Mouse (Mus musculus) heart, embryonic 11.5 days (tissue): ENCODE measurements around the gene Klrb1c. TPM values are rescaled to one million over a fixed set of nuclear protein-coding genes. Genes with fewer than 3 reads are reported as not detected.
"Not testable (repeated sequence)": the region's sequence is repeated elsewhere in the genome, so short reads cannot be mapped to it uniquely, and the experiment has no call there.

Source experiments
- ATAC-seq: fragments of 200-750 bp; cut with Nextera tagmentation; replicated peaks from 2 replicates; pipeline ENCODE4 v1.8.0; 2017; ENCODE audit warnings: moderate library complexity; ENCODE audit not compliant: insufficient number of reproducible peaks, low FRiP score, low TSS enrichment
- H3K27ac ChIP-seq: fragments of 300-500 bp; sonication (generic); 2 replicates; pipeline ENCODE4 v1.5.1; 2014; ENCODE audit warnings: mild to moderate bottlenecking, low read depth, low read length
- H3K27me3 ChIP-seq: fragments of 300-500 bp; sonication (generic); 2 replicates; pipeline ENCODE4 v1.6.1; 2014; ENCODE audit warnings: mild to moderate bottlenecking, low read length, mixed read lengths; ENCODE audit not compliant: control insufficient read depth, insufficient read depth
- H3K36me3 ChIP-seq: fragments of 300-500 bp; sonication (generic); 2 replicates; pipeline ENCODE4 v1.6.1; 2014; ENCODE audit warnings: mild to moderate bottlenecking, low read length, moderate library complexity, mixed read lengths; ENCODE audit not compliant: control insufficient read depth, insufficient read depth
- H3K4me1 ChIP-seq: fragments of 300-500 bp; sonication (generic); 2 replicates; pipeline ENCODE4 v1.6.1; 2014; ENCODE audit warnings: low read length; ENCODE audit not compliant: control insufficient read depth, insufficient read depth
- H3K4me2 ChIP-seq: fragments of 300-500 bp; sonication (generic); 2 replicates; pipeline ENCODE4 v1.6.1; 2014; ENCODE audit warnings: mild to moderate bottlenecking, moderate library complexity
- H3K4me3 ChIP-seq: fragments of 300-500 bp; sonication (generic); 2 replicates; pipeline ENCODE4 v1.5.1; 2014; ENCODE audit warnings: low read depth, low read length
- H3K9ac ChIP-seq: fragments of 300-500 bp; sonication (generic); 2 replicates; pipeline ENCODE4 v1.6.1; 2014; ENCODE audit warnings: mild to moderate bottlenecking, low read depth, low read length, moderate library complexity
- H3K9me3 ChIP-seq: fragments of 300-500 bp; sonication (generic); replicated peaks from 2 replicates; pipeline ENCODE4 v1.6.1; 2016; ENCODE audit warnings: low read length; ENCODE audit not compliant: control insufficient read depth
- WGBS: fragments of 180-500 bp; shearing (Covaris S2); extraction: QIAGEN DNeasy Blood & Tissue Kit; methylation state at CpG from one replicate; pipeline ENCODE4 v1.1.7; 2014; ENCODE audit not compliant: insufficient replicate concordance; 5-methylcytosine and 5-hydroxymethylcytosine counted together
- polyA plus RNA-seq: library from polyadenylated mRNA; unstranded; fragments of >200 nt; fragmentation: Nextera tagmentation; extraction: Ambion mirVana; gene quantifications from 2 replicates; pipeline ENCODE4 v1.2.1, GENCODE M21; 2014

Klrb1c gene
- polyA plus RNA-seq, 1 experiment from 2014 or later = not detected

GRCm38 (mm10) chr6:128826132-128826531, 37.1 kb upstream of the Klrb1c start, which contains the start of the genes Gm44511 and Klrb1b:
Gene Gm44511, minus strand, starts transcription at chr6:128826315.
Gene Klrb1b, minus strand, starts transcription at chr6:128826331.
- ATAC-seq = no peak
- Histone ChIP-seq H3K9ac (no peak within 1 kb of the TSS), H3K27ac (no peak within 1 kb of the TSS), H3K27me3 (no peaks in the 10 kb centered on the region; the same call in 1 of the 2 replicates), H3K36me3 (no peaks in the 10 kb centered on the region), H3K4me3 (no peak within 1 kb of the TSS), H3K4me2 (no peak within 1 kb of the TSS), H3K4me1 (no peaks in the 10 kb centered on the region), H3K9me3 (no peaks in the 10 kb centered on the region)
- WGBS = 82% methylated on average over 6 of the region's 6 CpGs

- Histone ChIP-seq H3K4me1 (no peaks in the 10 kb centered on the region), H3K9me3 (no peaks in the 10 kb centered on the region), H3K27me3 (no peaks in the 10 kb centered on the region), H3K36me3 (no peaks in the 10 kb centered on the region), H3K9ac (no peak overlapping the region), H3K4me2 (no peak overlapping the region), H3K27ac (no peak overlapping the region), H3K4me3 (no peak overlapping the region)
- no peak for ATAC-seq
- WGBS = 72% methylated on average over 4 of the region's 4 CpGs
These were observed 29.2 kb upstream of the Klrb1c start for GRCm38 (mm10) chr6:128818083-128818802.

- Histone ChIP-seq H3K4me1 (no peaks in the 10 kb centered on the region), H3K27ac (no peak overlapping the region), H3K4me2 (no peak overlapping the region), H3K36me3 (no peaks in the 10 kb centered on the region), H3K27me3 (no peaks in the 10 kb centered on the region), H3K9me3 (no peaks in the 10 kb centered on the region), H3K9ac (no peak overlapping the region), H3K4me3 (no peak overlapping the region)
- no peak for ATAC-seq
- WGBS = 82% methylated on average over 5 of the region's 5 CpGs
These were observed 19.5 kb upstream of the Klrb1c start for GRCm38 (mm10) chr6:128808532-128808931.

- Histone ChIP-seq H3K9me3 (no peaks in the 10 kb centered on the region), H3K4me1 (no peaks in the 10 kb centered on the region), H3K4me3 (no peak overlapping the region), H3K27me3 (no peaks in the 10 kb centered on the region), H3K36me3 (no peaks in the 10 kb centered on the region), H3K4me2 (no peak overlapping the region), H3K27ac (no peak overlapping the region), H3K9ac (no peak overlapping the region)
- ATAC-seq = no peak
- 71% methylated on average over 3 of the region's 3 CpGs for WGBS
These were observed 18.0 kb upstream of the Klrb1c start for GRCm38 (mm10) chr6:128807021-128807420.

GRCm38 (mm10) chr6:128804823-128805640, 16.0 kb upstream of the Klrb1c start:
- H3K36me3 ChIP-seq, H3K4me1 ChIP-seq, H3K4me2 ChIP-seq, H3K27me3 ChIP-seq, H3K9ac ChIP-seq, H3K9me3 ChIP-seq, H3K27ac ChIP-seq, ATAC-seq, H3K4me3 ChIP-seq: not testable (repeated sequence)
- WGBS = 68% methylated on average over 7 of the region's 7 CpGs

GRCm38 (mm10) chr6:128802999-128803857, 14.2 kb upstream of the Klrb1c start:
- H3K36me3 ChIP-seq = no peaks in the 10 kb centered on the region
- H3K27ac ChIP-seq = no peak overlapping the region
- no peak overlapping the region for H3K9ac ChIP-seq
- H3K4me1 ChIP-seq = no peaks in the 10 kb centered on the region
- no peaks in the 10 kb centered on the region for H3K27me3 ChIP-seq
- peak overlapping the region; percentile 75 for H3K4me2 ChIP-seq
- peak overlapping the region; percentile 53 for H3K4me3 ChIP-seq
- ATAC-seq = peak; percentile 90
- WGBS = 8% methylated on average over 26 of the region's 26 CpGs
- H3K9me3 ChIP-seq = no peaks in the 10 kb centered on the region

GRCm38 (mm10) chr6:128802557-128802956, 13.5 kb upstream of the Klrb1c start:
- peak; percentile 7; the same call in 1 of the 2 replicates for ATAC-seq
- 0 out of 2 replicates have a peak, but pooled peaks cover 3% of the 10 kb centered on the region for H3K4me1 ChIP-seq
- H3K27me3 ChIP-seq = no peaks in the 10 kb centered on the region
- WGBS = 17% methylated on average over 10 of the region's 10 CpGs
- peak overlapping the region; percentile 29; the same call in 1 of the 2 replicates for H3K27ac ChIP-seq
- H3K4me2 ChIP-seq = peak overlapping the region; percentile 75
- peak overlapping the region; percentile 67 for H3K9ac ChIP-seq
- peak overlapping the region; percentile 53 for H3K4me3 ChIP-seq
- H3K36me3 ChIP-seq = no peaks in the 10 kb centered on the region
- H3K9me3 ChIP-seq = no peaks in the 10 kb centered on the region

GRCm38 (mm10) chr6:128800696-128801095, 11.7 kb upstream of the Klrb1c start:
- H3K9ac ChIP-seq, H3K27me3 ChIP-seq, H3K36me3 ChIP-seq, H3K4me1 ChIP-seq, H3K27ac ChIP-seq, H3K9me3 ChIP-seq, ATAC-seq, H3K4me3 ChIP-seq, H3K4me2 ChIP-seq: not testable (repeated sequence)
- WGBS = 82% methylated on average over 5 of the region's 5 CpGs
